Mouse (Mus musculus) heart, adult 2 months (tissue): ENCODE measurements around the gene Filip1l.

Source experiments
- CTCF ChIP-seq: fragments of 200-600 bp; IDR thresholded peaks from 2 replicates; pipeline ENCODE4 v1.8.1; 2022; ENCODE audit warnings: antibody characterized with exemption, mild to moderate bottlenecking, moderate library complexity
- EP300 ChIP-seq: fragments of 200-500 bp; IDR thresholded peaks from 2 replicates; pipeline ENCODE4 v1.6.1; 2011; ENCODE audit warnings: low read depth, low read length, control low read depth; ENCODE audit not compliant: insufficient read depth
- POLR2A ChIP-seq: fragments of 200-500 bp; IDR thresholded peaks from 2 replicates; pipeline ENCODE4 v1.6.1; 2011; ENCODE audit warnings: mild to moderate bottlenecking, low read depth, low read length, control low read depth; ENCODE audit not compliant: insufficient read depth

GRCm38 (mm10) chr16:57454106-57454763 lies 101.3 kb downstream of the Filip1l start:
- TF ChIP-seq POLR2A, result no peak
- TF ChIP-seq CTCF, result no peak
- TF ChIP-seq EP300, result no peak
